Mouse (Mus musculus) frontal cortex, postnatal 14 days (tissue): Measurements from ENCODE around the gene Gm7714.
"Not testable (repeated sequence)": the region's sequence is repeated elsewhere in the genome, so short reads cannot be mapped to it uniquely, and the experiment has no call there.

Experiments used
- DNase-seq, 2 experiments: peaks; one replicate each; pipeline ENCODE4 v3.0.0; 2022; ENCODE audit warnings: low spot score in 2 of 2

Gene Gm7714

GRCm38 (mm10) chr5:88268619-88269018 is at the start of gene Gm7714:
Gm7714 (plus strand) TSS chr5:88268919.
- DNase-seq, result no peak

- no peak for DNase-seq
These were observed 12.2 kb upstream of the Gm7714 start for GRCm38 (mm10) chr5:88256475-88256874.

- DNase-seq, result not testable (repeated sequence)
These were observed 42.6 kb downstream of the Gm7714 start for GRCm38 (mm10) chr5:88311307-88311706.

GRCm38 (mm10) chr5:88317012-88317411 is 48.3 kb downstream of the Gm7714 start, which contains the start of gene Prol1:
Prol1 (plus strand) TSS chr5:88317312.
- DNase-seq, result no peak
